Mouse (Mus musculus): ENCODE measurements at regions not wholly inside any gene's neighbourhood (a gene's known extent, or its start where the extent isn't known, plus 50 kb on each side); places are given as distances from the start of the nearest gene placed in this dataset.

DNA sequence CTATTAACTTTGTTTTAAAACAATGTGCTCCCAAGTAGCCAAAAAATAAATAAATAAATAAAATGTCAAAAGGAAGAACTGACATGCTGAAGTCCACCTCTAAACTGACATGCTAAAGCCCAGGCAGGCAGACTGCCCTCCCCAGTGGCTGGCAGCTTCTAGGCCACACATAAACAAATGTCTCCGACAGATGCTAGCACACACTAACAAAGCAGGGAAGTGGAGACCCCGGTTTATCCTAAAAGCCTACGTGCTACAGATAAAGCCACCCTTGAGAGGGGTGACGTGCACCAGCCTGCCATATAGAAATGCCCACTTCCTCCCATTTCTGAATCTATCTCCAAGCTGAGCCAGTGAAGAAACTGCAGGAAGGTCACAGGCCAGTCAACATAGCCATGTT, 194.4 kb upstream of the Gm37988 start:
- 27% methylated on average over 4 of the region's 4 CpGs for WGBS (ENCODE audit: insufficient replicate concordance)
- TF ChIP-seq CTCF (IDR thresholded peaks at IDR 0.05; ENCODE audit: low read depth) (no peak), EP300 (IDR thresholded peaks at IDR 0.05; ENCODE audit: low read depth) (no peak)
- no peak for DNase-seq (ENCODE audit: low read depth in 3 of 3, low spot score in 3 of 3)
- no peaks in the 10 kb centered on the region for H3K9me3 ChIP-seq (ENCODE audit: control insufficient read depth, low read length)
- no peaks in the 10 kb centered on the region; a peak in 1 of 4 replicates for H3K4me1 ChIP-seq (replicated peaks; ENCODE audit: control insufficient read depth in 2 of 2, insufficient read depth in 2 of 2, low read length in 1 of 2)
- no peak overlapping the region for H3K9ac ChIP-seq (replicated peaks)
- ATAC-seq (ENCODE audit: insufficient read depth): no peak
- H3K4me3 ChIP-seq (ENCODE audit: insufficient read depth in 1 of 2, low read depth in 2 of 2, low read length in 2 of 2): no peak overlapping the region
- no peaks in the 10 kb centered on the region for H3K27me3 ChIP-seq (ENCODE audit: control insufficient read depth, insufficient read depth, low read length)
- H3K4me2 ChIP-seq (ENCODE audit: low read depth): no peak overlapping the region
- no peaks in the 10 kb centered on the region for H3K36me3 ChIP-seq (replicated peaks; ENCODE audit: control insufficient read depth, insufficient read depth, low read depth)
- no peak overlapping the region for H3K27ac ChIP-seq

DNA sequence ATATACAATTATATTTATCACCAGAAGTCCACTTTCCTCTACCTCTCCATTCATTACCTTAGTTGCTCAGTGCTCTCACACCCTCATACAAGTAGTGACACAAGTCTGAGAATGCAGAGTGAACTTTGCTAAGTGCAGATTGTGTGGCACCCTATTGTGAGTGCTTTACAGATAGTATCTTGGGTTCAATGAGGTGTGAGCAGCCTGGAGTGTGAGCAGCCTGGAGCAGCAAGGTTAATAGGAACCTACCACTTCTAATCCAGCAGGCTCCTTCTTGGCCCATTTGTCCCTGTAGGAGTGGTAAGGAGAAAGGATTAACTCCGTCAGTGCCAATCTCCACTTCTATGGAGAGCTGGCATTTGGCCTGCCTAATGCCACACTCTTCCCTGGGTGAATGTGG, 192.4 kb upstream of the Gm37988 start:
- no peak overlapping the region for H3K4me2 ChIP-seq (ENCODE audit: low read depth)
- no peaks in the 10 kb centered on the region for H3K9me3 ChIP-seq (ENCODE audit: control insufficient read depth, low read length)
- H3K27me3 ChIP-seq (ENCODE audit: control insufficient read depth, insufficient read depth, low read length): no peaks in the 10 kb centered on the region
- no peaks in the 10 kb centered on the region for H3K36me3 ChIP-seq (replicated peaks; ENCODE audit: control insufficient read depth, insufficient read depth, low read depth)
- H3K27ac ChIP-seq: no peak overlapping the region
- DNase-seq (ENCODE audit: low read depth in 3 of 3, low spot score in 3 of 3) (no peak), ATAC-seq (ENCODE audit: insufficient read depth) (no peak)
- no peak overlapping the region for H3K9ac ChIP-seq (replicated peaks)
- WGBS (ENCODE audit: insufficient replicate concordance): 54% methylated on average over 1 of the region's 1 CpGs
- no peak overlapping the region for H3K4me3 ChIP-seq (ENCODE audit: insufficient read depth in 1 of 2, low read depth in 2 of 2, low read length in 2 of 2)
- TF ChIP-seq EP300 (IDR thresholded peaks at IDR 0.05; ENCODE audit: low read depth) (no peak), CTCF (IDR thresholded peaks at IDR 0.05; ENCODE audit: low read depth) (no peak)
- H3K4me1 ChIP-seq (replicated peaks; ENCODE audit: control insufficient read depth in 2 of 2, insufficient read depth in 2 of 2, low read length in 1 of 2): no peaks in the 10 kb centered on the region; a peak in 1 of 4 replicates

DNA sequence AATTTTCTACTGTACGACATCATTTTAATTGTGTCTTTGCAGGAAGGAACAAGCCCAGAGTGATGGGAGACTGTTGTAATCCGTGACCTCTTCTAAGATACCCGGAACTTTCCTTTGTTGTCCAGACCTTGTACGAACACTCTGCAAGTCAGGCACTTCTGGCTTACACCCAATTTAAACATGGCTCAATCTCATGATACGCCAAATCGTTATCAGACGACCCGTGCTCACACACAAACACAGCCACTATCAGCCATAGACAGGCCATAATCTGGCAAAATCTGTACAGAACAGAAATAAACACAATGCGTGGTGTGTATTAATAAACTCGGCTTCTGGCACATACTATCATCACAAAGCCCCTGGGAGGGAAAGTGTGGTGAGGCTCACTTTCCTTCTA, 190.2 kb upstream of the Gm37988 start:
- TF ChIP-seq CTCF (IDR thresholded peaks at IDR 0.05; ENCODE audit: low read depth) (no peak), EP300 (IDR thresholded peaks at IDR 0.05; ENCODE audit: low read depth) (no peak)

DNA sequence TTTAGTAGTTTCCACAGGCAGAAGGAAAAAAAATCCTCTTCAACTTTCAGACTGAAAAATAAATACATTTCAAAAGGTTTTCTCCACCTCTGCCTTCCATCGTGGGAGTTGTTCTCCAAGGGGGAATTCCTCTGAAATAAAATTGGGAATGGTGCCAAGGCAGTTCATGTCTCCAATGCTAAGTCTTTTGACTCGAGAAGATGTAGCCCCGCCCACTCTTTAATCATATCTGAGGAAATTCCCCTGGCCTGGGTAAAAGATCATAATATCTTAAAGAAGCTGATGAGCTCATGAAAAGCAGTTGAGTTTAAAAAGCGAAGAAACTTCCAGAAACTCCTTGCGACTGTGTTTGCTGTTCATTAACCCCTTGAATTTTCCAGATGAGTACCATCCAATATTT, 185.3 kb upstream of the Gm37988 start:
- H3K9me3 ChIP-seq (ENCODE audit: control insufficient read depth, low read length): no peaks in the 10 kb centered on the region
- DNase-seq (ENCODE audit: low read depth in 3 of 3, low spot score in 3 of 3) (no peak), ATAC-seq (ENCODE audit: insufficient read depth) (no peak)
- WGBS (ENCODE audit: insufficient replicate concordance): 42% methylated on average over 5 of the region's 5 CpGs
- no peaks in the 10 kb centered on the region for H3K36me3 ChIP-seq (replicated peaks; ENCODE audit: control insufficient read depth, insufficient read depth, low read depth)
- H3K27me3 ChIP-seq (ENCODE audit: control insufficient read depth, insufficient read depth, low read length): no peaks in the 10 kb centered on the region
- no peak overlapping the region for H3K4me3 ChIP-seq (ENCODE audit: insufficient read depth in 1 of 2, low read depth in 2 of 2, low read length in 2 of 2)
- TF ChIP-seq EP300 (IDR thresholded peaks at IDR 0.05; ENCODE audit: low read depth) (no peak), CTCF (IDR thresholded peaks at IDR 0.05; ENCODE audit: low read depth) (no peak)
- H3K27ac ChIP-seq: no peak overlapping the region
- H3K4me2 ChIP-seq (ENCODE audit: low read depth): no peak overlapping the region
- peaks cover 0 to 2% of the 10 kb centered on the region in 2 experiments; a peak in 1 of 4 replicates for H3K4me1 ChIP-seq (replicated peaks; ENCODE audit: control insufficient read depth in 2 of 2, insufficient read depth in 2 of 2, low read length in 1 of 2)
- no peak overlapping the region for H3K9ac ChIP-seq (replicated peaks)

More for the DNA sequence above, 190.2 kb upstream of the Gm37988 start:
- no peaks in the 10 kb centered on the region; a peak in 1 of 4 replicates for H3K4me1 ChIP-seq (replicated peaks; ENCODE audit: control insufficient read depth in 2 of 2, insufficient read depth in 2 of 2, low read length in 1 of 2)
- no peaks in the 10 kb centered on the region for H3K9me3 ChIP-seq (ENCODE audit: control insufficient read depth, low read length)
- no peak overlapping the region for H3K4me2 ChIP-seq (ENCODE audit: low read depth)
- no peak overlapping the region for H3K27ac ChIP-seq
- ATAC-seq (ENCODE audit: insufficient read depth) (no peak), DNase-seq (ENCODE audit: low read depth in 3 of 3, low spot score in 3 of 3) (no peak)
- no peak overlapping the region for H3K9ac ChIP-seq (replicated peaks)
- WGBS (ENCODE audit: insufficient replicate concordance): 43% methylated on average over 10 of the region's 10 CpGs
- no peaks in the 10 kb centered on the region for H3K27me3 ChIP-seq (ENCODE audit: control insufficient read depth, insufficient read depth, low read length)
- H3K4me3 ChIP-seq (ENCODE audit: insufficient read depth in 1 of 2, low read depth in 2 of 2, low read length in 2 of 2): no peak overlapping the region
- H3K36me3 ChIP-seq (replicated peaks; ENCODE audit: control insufficient read depth, insufficient read depth, low read depth): no peaks in the 10 kb centered on the region

DNA sequence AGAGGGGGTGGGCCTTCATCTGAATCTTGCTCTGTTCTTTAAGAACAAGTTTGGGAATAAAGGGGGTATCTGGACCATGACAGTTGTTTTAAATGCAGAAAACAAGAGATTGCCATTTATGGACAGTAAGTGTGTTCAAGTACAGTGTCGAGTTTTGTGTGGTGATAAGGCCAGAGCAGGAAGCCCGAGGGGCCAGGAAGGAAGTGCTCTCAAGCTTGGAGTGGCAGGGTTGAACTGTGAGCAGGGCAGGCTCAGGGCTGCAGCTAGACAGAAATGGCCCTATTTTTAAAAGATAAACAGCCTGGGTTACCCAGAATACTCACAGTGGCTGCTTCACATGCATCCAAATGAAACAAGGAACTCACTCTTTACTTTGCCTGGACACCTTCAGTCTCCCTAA, 184.4 kb upstream of the Gm37988 start:
- H3K4me1 ChIP-seq (replicated peaks; ENCODE audit: control insufficient read depth in 2 of 2, insufficient read depth in 2 of 2, low read length in 1 of 2): peaks cover 0 to 2% of the 10 kb centered on the region in 2 experiments; a peak in 1 of 4 replicates
- H3K36me3 ChIP-seq (replicated peaks; ENCODE audit: control insufficient read depth, insufficient read depth, low read depth): no peaks in the 10 kb centered on the region
- H3K4me2 ChIP-seq (ENCODE audit: low read depth): no peak overlapping the region
- no peak overlapping the region for H3K4me3 ChIP-seq (ENCODE audit: insufficient read depth in 1 of 2, low read depth in 2 of 2, low read length in 2 of 2)
- WGBS (ENCODE audit: insufficient replicate concordance): 0% methylated on average over 2 of the region's 2 CpGs
- no peak overlapping the region for H3K9ac ChIP-seq (replicated peaks)
- ATAC-seq (ENCODE audit: insufficient read depth): peak; percentile 45; the same call in 1 of the 2 replicates
- no peak overlapping the region for H3K27ac ChIP-seq
- DNase-seq (ENCODE audit: low read depth in 3 of 3, low spot score in 3 of 3): no peak
- TF ChIP-seq CTCF (IDR thresholded peaks at IDR 0.05; ENCODE audit: low read depth): no peak
- no peak for TF ChIP-seq EP300 (IDR thresholded peaks at IDR 0.05; ENCODE audit: low read depth)
- H3K9me3 ChIP-seq (ENCODE audit: control insufficient read depth, low read length): no peaks in the 10 kb centered on the region
- no peaks in the 10 kb centered on the region for H3K27me3 ChIP-seq (ENCODE audit: control insufficient read depth, insufficient read depth, low read length)
